Mouse (Mus musculus) MEL (cell line): ENCODE data around the gene Rpl11.

Source experiments
- CTCF ChIP-seq, 3 experiments: IDR thresholded peaks in 2 of 3; conservative IDR thresholded peaks in 1 of 3; 2 replicates each; pipeline ENCODE4 v1.5.1; 2011 to 2012; ENCODE audit warnings: low read length in 3 of 3, low read depth in 2 of 3, mild to moderate bottlenecking in 2 of 3, improper control_type of control experiment in 1 of 3, inconsistent platforms in 1 of 3, mixed read lengths in 1 of 3, moderate library complexity in 1 of 3; ENCODE audit not compliant: control insufficient read depth in 1 of 3, insufficient read depth in 1 of 3, poor library complexity in 1 of 3, severe bottlenecking in 1 of 3
- MEF2A ChIP-seq: IDR thresholded peaks from 2 replicates; pipeline ENCODE4 v1.6.1; 2014; ENCODE audit warnings: low read depth, mild to moderate bottlenecking, inconsistent platforms, low read length, improper control_type of control experiment; ENCODE audit not compliant: poor library complexity, insufficient replicate concordance, severe bottlenecking; ENCODE audit errors: extremely low read depth
- NELFE ChIP-seq: IDR thresholded peaks from 2 replicates; pipeline ENCODE4 v1.6.1; 2011; ENCODE audit warnings: low read depth, low read length, improper control_type of control experiment
- POLR2A ChIP-seq, 2 experiments: IDR thresholded peaks; 2 replicates each; pipeline ENCODE4 v1.6.1; 2011 to 2012; ENCODE audit warnings: low read length in 2 of 2, mild to moderate bottlenecking in 2 of 2, control low read depth in 1 of 2, improper control_type of control experiment in 1 of 2, low read depth in 1 of 2, moderate library complexity in 1 of 2; ENCODE audit not compliant: control insufficient read depth in 1 of 2, insufficient read depth in 1 of 2, poor library complexity in 1 of 2
- RAD21 ChIP-seq: IDR thresholded peaks from 2 replicates; pipeline ENCODE4 v1.6.1; 2011; ENCODE audit warnings: mild to moderate bottlenecking, low read depth, low read length, improper control_type of control experiment
- ZKSCAN1 ChIP-seq: IDR thresholded peaks from 2 replicates; pipeline ENCODE4 v1.6.1; 2012; ENCODE audit warnings: low read depth, mild to moderate bottlenecking, inconsistent platforms, low read length, improper control_type of control experiment, moderate library complexity

DNA sequence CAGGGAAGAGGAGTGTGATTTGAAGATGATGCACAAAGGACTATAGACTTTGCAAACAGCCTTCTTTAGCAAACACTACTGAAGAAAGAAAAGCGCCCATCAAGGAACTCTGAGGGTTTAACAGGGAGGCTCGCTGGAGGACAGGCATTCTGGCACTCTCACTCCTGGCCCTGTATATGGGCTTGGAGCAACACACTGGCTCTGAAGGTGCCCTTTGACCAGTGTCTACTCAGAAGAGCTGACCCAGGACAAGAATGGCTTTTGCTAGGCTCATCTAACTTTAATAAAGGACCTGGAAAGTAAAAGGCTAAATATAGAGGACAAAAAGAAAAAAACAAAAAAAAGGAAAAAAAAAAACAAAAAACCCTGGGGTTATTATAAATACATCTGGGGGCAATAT, 48.3 kb downstream of the Rpl11 start:
- TF ChIP-seq RAD21: no peak
- no peak for TF ChIP-seq CTCF (IDR thresholded peaks at IDR 0.05 in 2 of 3, conservative IDR thresholded peaks at IDR 0.05 in 1 of 3; ENCODE audit: control insufficient read depth in 1 of 3, insufficient read depth in 1 of 3, low read depth in 2 of 3, low read length in 3 of 3, poor library complexity in 1 of 3, severe bottlenecking in 1 of 3)
- no peak for TF ChIP-seq NELFE
- TF ChIP-seq MEF2A: no peak
- TF ChIP-seq ZKSCAN1: no peak
- no peak for TF ChIP-seq POLR2A (IDR thresholded peaks at IDR 0.05; ENCODE audit: control insufficient read depth in 1 of 2, insufficient read depth in 1 of 2, low read depth in 1 of 2, low read length in 2 of 2, poor library complexity in 1 of 2)
